Mouse (Mus musculus) heart, embryonic 11.5 days (tissue): ENCODE data around the gene Irf2bp1. TPM values are rescaled to one million over a fixed set of nuclear protein-coding genes. Genes with fewer than 3 reads are reported as not detected.

Experiments used
- ATAC-seq: fragments of 200-750 bp; cut with Nextera tagmentation; replicated peaks from 2 replicates; pipeline ENCODE4 v1.8.0; 2017; ENCODE audit warnings: moderate library complexity; ENCODE audit not compliant: insufficient number of reproducible peaks, low FRiP score, low TSS enrichment
- H3K27ac ChIP-seq: fragments of 300-500 bp; sonication (generic); 2 replicates; pipeline ENCODE4 v1.5.1; 2014; ENCODE audit warnings: mild to moderate bottlenecking, low read depth, low read length
- H3K27me3 ChIP-seq: fragments of 300-500 bp; sonication (generic); 2 replicates; pipeline ENCODE4 v1.6.1; 2014; ENCODE audit warnings: mild to moderate bottlenecking, low read length, mixed read lengths; ENCODE audit not compliant: control insufficient read depth, insufficient read depth
- H3K36me3 ChIP-seq: fragments of 300-500 bp; sonication (generic); 2 replicates; pipeline ENCODE4 v1.6.1; 2014; ENCODE audit warnings: mild to moderate bottlenecking, low read length, moderate library complexity, mixed read lengths; ENCODE audit not compliant: control insufficient read depth, insufficient read depth
- H3K4me1 ChIP-seq: fragments of 300-500 bp; sonication (generic); 2 replicates; pipeline ENCODE4 v1.6.1; 2014; ENCODE audit warnings: low read length; ENCODE audit not compliant: control insufficient read depth, insufficient read depth
- H3K4me2 ChIP-seq: fragments of 300-500 bp; sonication (generic); 2 replicates; pipeline ENCODE4 v1.6.1; 2014; ENCODE audit warnings: mild to moderate bottlenecking, moderate library complexity
- H3K4me3 ChIP-seq: fragments of 300-500 bp; sonication (generic); 2 replicates; pipeline ENCODE4 v1.5.1; 2014; ENCODE audit warnings: low read depth, low read length
- H3K9ac ChIP-seq: fragments of 300-500 bp; sonication (generic); 2 replicates; pipeline ENCODE4 v1.6.1; 2014; ENCODE audit warnings: mild to moderate bottlenecking, low read depth, low read length, moderate library complexity
- H3K9me3 ChIP-seq: fragments of 300-500 bp; sonication (generic); replicated peaks from 2 replicates; pipeline ENCODE4 v1.6.1; 2016; ENCODE audit warnings: low read length; ENCODE audit not compliant: control insufficient read depth
- WGBS: fragments of 180-500 bp; shearing (Covaris S2); extraction: QIAGEN DNeasy Blood & Tissue Kit; methylation state at CpG from one replicate; pipeline ENCODE4 v1.1.7; 2014; ENCODE audit not compliant: insufficient replicate concordance; 5-methylcytosine and 5-hydroxymethylcytosine counted together
- polyA plus RNA-seq: library from polyadenylated mRNA; unstranded; fragments of >200 nt; fragmentation: Nextera tagmentation; extraction: Ambion mirVana; gene quantifications from 2 replicates; pipeline ENCODE4 v1.2.1, GENCODE M21; 2014

The Irf2bp1 gene
- polyA plus RNA-seq, 1 experiment from 2014 or later = 14.2 TPM

DNA sequence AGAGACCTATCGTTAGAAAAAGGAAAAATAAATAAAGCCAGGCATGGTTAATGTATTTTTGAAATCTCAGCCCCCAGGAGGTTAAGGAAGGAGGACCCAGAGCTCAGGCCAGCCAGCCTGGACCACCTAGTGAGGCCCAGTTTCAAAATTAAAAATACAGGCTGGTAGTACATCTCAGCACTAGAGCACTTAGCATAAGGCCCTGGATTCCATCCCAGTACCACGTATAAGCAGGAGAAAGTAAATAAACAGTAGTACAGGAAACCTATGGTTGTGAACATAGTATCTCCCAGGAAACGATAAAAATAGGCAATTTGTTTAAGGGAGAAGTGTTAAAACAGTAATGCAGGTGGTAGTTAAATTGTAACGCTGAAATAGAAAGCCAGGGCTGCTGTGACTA lies 1.7 kb upstream of the Irf2bp1 start:
- Histone ChIP-seq H3K27ac (peak overlapping the region; percentile 15; the same call in 1 of the 2 replicates), H3K9ac (peak overlapping the region; percentile 80), H3K4me2 (peak overlapping the region; percentile 75), H3K27me3 (no peaks in the 10 kb centered on the region), H3K36me3 (peaks cover 10% of the 10 kb centered on the region; the same call in 1 of the 2 replicates), H3K4me1 (peaks cover 29% of the 10 kb centered on the region), H3K9me3 (no peaks in the 10 kb centered on the region), H3K4me3 (peak overlapping the region; percentile 4; the same call in 1 of the 2 replicates)
- WGBS = 30% methylated on average over 4 of the region's 4 CpGs
- ATAC-seq = no peak

DNA sequence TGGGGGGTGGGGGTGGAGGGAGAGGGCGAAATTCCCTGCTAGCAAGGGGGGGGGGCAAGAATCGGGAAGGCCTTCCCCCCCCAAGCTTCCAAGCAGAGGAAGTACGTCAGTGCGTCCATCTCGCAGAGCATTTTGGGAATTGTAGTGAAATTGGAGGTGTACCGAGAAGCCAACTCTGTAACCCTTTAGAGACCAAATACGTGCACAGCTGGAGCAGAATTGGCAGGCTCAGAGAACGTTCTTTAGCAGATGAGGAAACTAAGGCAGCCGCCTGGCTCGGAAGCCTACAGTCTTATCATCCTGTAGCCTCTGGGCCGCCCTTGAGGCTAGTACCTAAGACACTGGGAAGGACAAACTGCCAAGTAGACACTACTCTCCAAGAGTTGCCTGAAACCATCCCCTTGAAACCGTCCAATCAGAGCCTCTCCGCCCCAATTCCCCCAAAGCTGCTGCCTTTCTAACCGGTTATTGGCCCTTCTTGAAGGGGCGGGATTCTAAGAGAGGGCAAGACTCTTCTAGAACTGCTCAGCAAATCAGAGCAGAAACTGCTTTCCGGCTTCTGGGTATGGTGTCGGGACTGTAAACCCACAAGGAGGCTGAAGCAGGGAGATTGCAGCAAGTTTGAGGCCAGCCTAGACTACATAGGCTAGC lies 871 bp upstream of the Irf2bp1 start:
- no peaks in the 10 kb centered on the region for H3K9me3 ChIP-seq
- H3K36me3 ChIP-seq = peaks cover 10% of the 10 kb centered on the region; the same call in 1 of the 2 replicates
- WGBS = 3% methylated on average over 17 of the region's 17 CpGs
- peak overlapping the region; percentile 80 for H3K9ac ChIP-seq
- H3K27ac ChIP-seq = peak overlapping the region; percentile 66
- H3K27me3 ChIP-seq = no peaks in the 10 kb centered on the region
- peaks cover 29% of the 10 kb centered on the region for H3K4me1 ChIP-seq
- peak overlapping the region; percentile 75 for H3K4me2 ChIP-seq
- 0 out of 2 replicates have a peak, but pooled peaks have one; percentile 36 for ATAC-seq
- H3K4me3 ChIP-seq = peak overlapping the region; percentile 38

DNA sequence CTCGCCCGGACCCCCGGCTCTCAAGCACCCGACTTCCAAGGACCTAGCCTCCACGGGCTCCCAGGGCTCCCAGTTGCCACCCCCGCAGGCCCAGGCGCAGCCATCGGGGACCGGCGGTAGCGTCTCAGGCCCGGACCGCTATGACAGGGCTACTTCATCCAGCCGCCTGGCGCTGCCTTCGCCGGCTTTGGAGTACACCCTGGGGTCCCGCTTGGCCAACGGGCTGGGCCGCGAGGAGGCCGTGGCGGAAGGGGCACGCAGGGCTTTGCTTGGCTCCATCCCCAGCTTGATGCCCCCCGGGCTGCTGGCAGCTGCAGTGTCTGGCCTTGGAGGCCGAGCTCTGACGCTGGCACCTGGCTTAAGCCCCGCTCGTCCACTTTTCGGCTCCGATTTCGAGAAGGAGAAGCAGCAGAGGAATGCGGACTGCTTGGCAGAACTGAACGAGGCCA lies 811 bp downstream of the Irf2bp1 start:
- ATAC-seq = no peak
- Histone ChIP-seq H3K4me1 (peaks cover 29% of the 10 kb centered on the region), H3K4me3 (peak overlapping the region; percentile 85), H3K9me3 (no peaks in the 10 kb centered on the region), H3K27ac (peak overlapping the region; percentile 88; the same call in 1 of the 2 replicates), H3K9ac (peak overlapping the region; percentile 91), H3K27me3 (no peaks in the 10 kb centered on the region), H3K36me3 (peaks cover 10% of the 10 kb centered on the region; the same call in 1 of the 2 replicates), H3K4me2 (peak overlapping the region; percentile 100)
- 6% methylated on average over 34 of the region's 34 CpGs for WGBS

DNA sequence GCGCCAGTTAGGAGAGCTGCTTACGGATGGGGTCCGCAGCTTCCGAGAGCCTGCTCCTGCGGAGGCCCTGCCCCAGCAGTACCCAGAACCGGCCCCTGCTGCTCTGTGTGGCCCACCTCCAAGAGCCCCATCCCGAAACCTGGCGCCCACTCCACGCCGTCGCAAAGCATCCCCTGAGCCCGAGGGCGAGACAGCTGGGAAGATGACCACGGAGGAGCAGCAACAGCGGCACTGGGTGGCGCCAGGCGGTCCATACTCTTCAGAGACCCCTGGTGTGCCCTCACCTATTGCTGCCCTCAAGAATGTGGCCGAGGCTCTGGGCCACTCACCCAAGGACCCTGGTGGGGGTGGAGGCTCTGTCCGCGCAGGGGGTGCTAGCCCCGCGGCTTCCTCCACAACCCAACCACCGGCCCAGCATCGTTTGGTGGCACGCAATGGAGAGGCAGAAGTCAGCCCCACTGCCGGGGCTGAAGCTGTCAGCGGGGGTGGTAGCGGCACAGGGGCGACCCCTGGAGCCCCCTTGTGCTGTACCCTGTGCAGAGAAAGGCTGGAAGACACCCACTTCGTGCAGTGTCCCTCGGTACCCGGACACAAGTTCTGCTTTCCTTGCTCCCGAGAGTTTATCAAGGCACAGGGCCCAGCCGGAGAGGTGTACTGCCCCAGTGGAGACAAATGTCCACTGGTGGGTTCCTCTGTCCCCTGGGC lies 1.7 kb downstream of the Irf2bp1 start:
- Histone ChIP-seq H3K27ac (no peak overlapping the region), H3K9me3 (no peaks in the 10 kb centered on the region), H3K27me3 (no peaks in the 10 kb centered on the region), H3K4me2 (peak overlapping the region; percentile 100), H3K4me1 (peaks cover 29% of the 10 kb centered on the region), H3K36me3 (peaks cover 10% of the 10 kb centered on the region; the same call in 1 of the 2 replicates), H3K9ac (peak overlapping the region; percentile 91; the same call in 1 of the 2 replicates), H3K4me3 (peak overlapping the region; percentile 85)
- WGBS = 82% methylated on average over 34 of the region's 34 CpGs
- ATAC-seq = no peak

DNA sequence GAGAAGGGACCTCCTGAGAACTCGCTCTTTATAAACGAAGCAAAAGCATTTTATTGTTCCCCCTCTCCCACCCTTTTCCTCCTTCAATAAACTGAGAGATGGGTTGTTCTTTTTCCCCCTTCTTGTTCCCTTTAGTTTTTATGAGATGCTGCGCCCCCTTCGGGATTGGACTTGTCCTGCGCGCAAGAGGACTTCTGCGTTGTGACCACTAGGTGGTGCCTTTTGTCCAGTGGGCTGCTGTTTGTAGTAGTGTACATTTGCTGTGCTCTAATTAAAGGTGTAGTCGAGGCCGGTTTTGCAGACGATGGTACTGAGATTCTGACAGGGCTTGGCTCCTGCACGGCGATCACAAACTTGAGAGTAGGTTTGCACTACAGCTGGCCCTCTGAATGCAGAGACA lies 2.6 kb downstream of the Irf2bp1 start:
- Histone ChIP-seq H3K27me3 (no peaks in the 10 kb centered on the region), H3K9ac (no peak overlapping the region), H3K4me3 (no peak overlapping the region), H3K4me1 (peaks cover 26% of the 10 kb centered on the region), H3K27ac (no peak overlapping the region), H3K9me3 (no peaks in the 10 kb centered on the region), H3K4me2 (no peak overlapping the region), H3K36me3 (peaks cover 10% of the 10 kb centered on the region; the same call in 1 of the 2 replicates)
- 7% methylated on average over 12 of the region's 12 CpGs for WGBS
- ATAC-seq = no peak

DNA sequence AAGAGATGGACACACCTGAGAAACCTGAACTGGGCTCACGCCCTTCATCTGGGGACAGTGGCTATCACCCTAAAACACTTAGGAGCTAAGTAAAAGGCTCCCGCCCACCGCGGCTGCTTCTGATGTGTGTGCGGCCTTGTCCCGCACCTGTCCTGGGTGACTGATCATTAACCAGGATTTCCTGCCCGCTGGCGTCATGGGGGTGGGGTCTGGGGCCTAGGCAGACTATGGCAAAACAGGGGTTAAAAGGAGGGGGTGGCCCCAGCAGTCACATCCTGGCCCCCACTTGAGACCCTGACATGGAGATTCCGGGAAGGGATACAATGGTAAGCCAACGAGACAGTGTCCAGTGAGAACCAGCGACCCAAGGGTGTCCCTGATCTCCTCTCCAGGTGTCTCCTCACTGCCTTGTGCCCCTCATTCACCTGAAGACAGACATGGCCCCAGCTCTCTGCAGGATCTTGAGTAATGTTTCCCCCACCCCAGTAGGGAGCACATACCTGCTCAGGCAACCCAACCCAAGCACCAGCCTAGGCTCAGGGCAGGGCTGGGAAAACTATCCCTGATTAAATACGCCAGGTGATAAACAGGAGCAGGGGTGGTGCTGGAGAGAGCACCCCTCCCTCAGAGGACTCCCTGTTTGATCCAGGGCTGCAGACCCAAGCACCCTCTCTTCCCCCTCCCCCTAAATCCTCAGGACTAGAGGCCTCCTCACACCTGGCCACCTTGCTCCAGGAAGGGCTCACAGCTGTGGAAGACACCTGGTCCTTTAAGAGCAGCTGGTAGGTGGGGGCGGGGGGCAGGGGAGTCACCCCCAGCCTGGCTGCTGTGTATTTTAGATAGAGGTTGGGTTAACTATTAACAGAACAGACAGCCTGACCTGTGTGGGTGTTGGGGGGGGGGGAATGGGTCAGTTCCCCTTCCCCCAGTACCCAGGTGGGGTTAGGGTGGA lies 3.5 kb downstream of the Irf2bp1 start:
- H3K36me3 ChIP-seq = peaks cover 10% of the 10 kb centered on the region; the same call in 1 of the 2 replicates
- H3K9ac ChIP-seq = no peak overlapping the region
- H3K27ac ChIP-seq = no peak overlapping the region
- no peak overlapping the region for H3K4me2 ChIP-seq
- no peaks in the 10 kb centered on the region for H3K27me3 ChIP-seq
- no peak overlapping the region for H3K4me3 ChIP-seq
- no peaks in the 10 kb centered on the region for H3K9me3 ChIP-seq
- no peak for ATAC-seq
- peaks cover 30% of the 10 kb centered on the region for H3K4me1 ChIP-seq
- 71% methylated on average over 13 of the region's 13 CpGs for WGBS

DNA sequence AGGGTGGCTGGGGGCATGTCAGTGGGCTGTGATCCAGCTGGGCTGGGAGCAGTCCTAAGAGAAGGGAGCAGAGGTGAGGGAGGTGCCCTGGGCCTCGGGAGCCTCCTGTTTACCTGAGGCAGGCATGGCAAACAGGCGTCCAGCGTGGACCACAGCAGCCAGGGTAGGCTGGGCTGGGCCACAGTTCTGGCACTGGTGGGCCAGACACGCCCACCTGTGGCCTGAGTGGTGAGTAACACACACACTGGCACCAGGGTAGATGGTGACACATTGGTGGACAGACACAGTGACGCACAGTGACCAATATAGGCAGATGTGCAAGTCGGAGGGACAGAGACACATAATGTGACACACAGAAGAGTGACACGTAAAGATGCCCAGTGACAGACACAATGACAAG lies 6.7 kb downstream of the Irf2bp1 start:
- no peak for ATAC-seq
- 70% methylated on average over 7 of the region's 7 CpGs for WGBS
- no peak overlapping the region for H3K4me2 ChIP-seq

More for the DNA sequence above, 6.7 kb downstream of the Irf2bp1 start:
- peaks cover 6% of the 10 kb centered on the region; the same call in 1 of the 2 replicates for H3K36me3 ChIP-seq
- no peak overlapping the region for H3K4me3 ChIP-seq
- H3K27me3 ChIP-seq = no peaks in the 10 kb centered on the region
- no peaks in the 10 kb centered on the region for H3K9me3 ChIP-seq
- peaks cover 21% of the 10 kb centered on the region for H3K4me1 ChIP-seq
- no peak overlapping the region for H3K27ac ChIP-seq
- H3K9ac ChIP-seq = no peak overlapping the region
